Mouse (Mus musculus) left cerebral cortex, adult 9 months (tissue): ENCODE data around the gene Ccdc92.

Experiments
- DNase-seq, 2 experiments: peaks; one replicate each; pipeline ENCODE4 v3.0.0; 2022; ENCODE audit warnings: low spot score in 2 of 2

The Ccdc92 gene

GRCm38 (mm10) chr5:124854202-124854601 is 8.0 kb downstream of the Ccdc92 start:
- DNase-seq, result no peak

GRCm38 (mm10) chr5:124853079-124853478 is 9.1 kb downstream of the Ccdc92 start:
- DNase-seq, result peak in 1 of 2 experiments; percentile 33

- no peak for DNase-seq
These were observed 9.9 kb downstream of the Ccdc92 start for GRCm38 (mm10) chr5:124852294-124852693.

- no peak for DNase-seq
These were observed 10.7 kb downstream of the Ccdc92 start for GRCm38 (mm10) chr5:124851572-124851971.

- no peak for DNase-seq
These were observed 13.2 kb downstream of the Ccdc92 start for GRCm38 (mm10) chr5:124848994-124849393.

- DNase-seq, result no peak
These were observed 15.2 kb downstream of the Ccdc92 start for GRCm38 (mm10) chr5:124847014-124847413.

GRCm38 (mm10) chr5:124844929-124845328 is 17.3 kb downstream of the Ccdc92 start:
- no peak for DNase-seq

- DNase-seq, result no peak
These were observed 18.8 kb downstream of the Ccdc92 start for GRCm38 (mm10) chr5:124843386-124843785.

- DNase-seq, result no peak
These were observed 21.6 kb downstream of the Ccdc92 start for GRCm38 (mm10) chr5:124840669-124841068.

GRCm38 (mm10) chr5:124840202-124840601 is 22.0 kb downstream of the Ccdc92 start:
- DNase-seq, result no peak

- peak in 1 of 2 experiments; percentile 73 for DNase-seq
These were observed 25.6 kb downstream of the Ccdc92 start for GRCm38 (mm10) chr5:124836621-124837020.

- DNase-seq, result no peak
These were observed 26.1 kb downstream of the Ccdc92 start for GRCm38 (mm10) chr5:124836075-124836474.

GRCm38 (mm10) chr5:124835218-124835617 is 27.0 kb downstream of the Ccdc92 start:
- DNase-seq, result peak in 1 of 2 experiments; percentile 22

GRCm38 (mm10) chr5:124830331-124830730 is 31.9 kb downstream of the Ccdc92 start:
- DNase-seq, result no peak

- no peak for DNase-seq
These were observed 39.9 kb downstream of the Ccdc92 start for GRCm38 (mm10) chr5:124822128-124822894.

- no peak for DNase-seq
These were observed 45.2 kb downstream of the Ccdc92 start for GRCm38 (mm10) chr5:124817050-124817449.

GRCm38 (mm10) chr5:124814797-124815196 is 47.4 kb downstream of the Ccdc92 start:
- DNase-seq, result no peak

GRCm38 (mm10) chr5:124812466-124812865 is 49.8 kb downstream of the Ccdc92 start:
- no peak for DNase-seq

- peak; percentile 30 to 74 for DNase-seq
These were observed 52.4 kb downstream of the Ccdc92 start for GRCm38 (mm10) chr5:124809708-124810366.

GRCm38 (mm10) chr5:124792112-124792511 is 70.1 kb downstream of the Ccdc92 start:
- DNase-seq, result no peak

- no peak for DNase-seq
These were observed 76.6 kb downstream of the Ccdc92 start for GRCm38 (mm10) chr5:124785650-124786049.
